Mouse (Mus musculus) megakaryocyte, embryonic 14.5 days (primary cell): Measurements from ENCODE around the gene Btbd19. TPM values are rescaled to one million over a fixed set of nuclear protein-coding genes. Genes with fewer than 3 reads are reported as not detected.

Experiments used
- H3K27me3 ChIP-seq: replicated peaks from 2 replicates; pipeline ENCODE3; 2012; ENCODE audit warnings: inconsistent platforms
- H3K36me3 ChIP-seq: replicated peaks from 2 replicates; pipeline ENCODE3; 2012; ENCODE audit warnings: low read length, inconsistent platforms, mixed read lengths
- H3K4me1 ChIP-seq: 2 replicates; pipeline ENCODE4 v1.6.1; 2012; ENCODE audit warnings: inconsistent platforms
- H3K4me3 ChIP-seq: replicated peaks from 2 replicates; pipeline ENCODE3; 2012; ENCODE audit warnings: moderate library complexity, mild to moderate bottlenecking, inconsistent platforms
- H3K9me3 ChIP-seq: 2 replicates; pipeline ENCODE4 v1.6.1; 2012; ENCODE audit warnings: inconsistent platforms
- FLI1 ChIP-seq: IDR thresholded peaks from 2 replicates; pipeline ENCODE4 v1.6.1; 2012; ENCODE audit warnings: low read length, inconsistent platforms, mixed read lengths
- GATA1 ChIP-seq: IDR thresholded peaks from 3 replicates; pipeline ENCODE4 v1.6.1; 2012; ENCODE audit warnings: mixed read lengths, low read length, inconsistent platforms, borderline replicate concordance
- polyA plus RNA-seq: library from polyadenylated mRNA; stranded (reverse); fragments of >175 nt; gene quantifications from 2 replicates; pipeline ENCODE4 v1.2.3, GENCODE M21; 2012; ENCODE audit warnings: low replicate concordance; ENCODE audit not compliant: insufficient read depth

The Btbd19 gene
- polyA plus RNA-seq, 1 experiment: 12.4 TPM

DNA sequence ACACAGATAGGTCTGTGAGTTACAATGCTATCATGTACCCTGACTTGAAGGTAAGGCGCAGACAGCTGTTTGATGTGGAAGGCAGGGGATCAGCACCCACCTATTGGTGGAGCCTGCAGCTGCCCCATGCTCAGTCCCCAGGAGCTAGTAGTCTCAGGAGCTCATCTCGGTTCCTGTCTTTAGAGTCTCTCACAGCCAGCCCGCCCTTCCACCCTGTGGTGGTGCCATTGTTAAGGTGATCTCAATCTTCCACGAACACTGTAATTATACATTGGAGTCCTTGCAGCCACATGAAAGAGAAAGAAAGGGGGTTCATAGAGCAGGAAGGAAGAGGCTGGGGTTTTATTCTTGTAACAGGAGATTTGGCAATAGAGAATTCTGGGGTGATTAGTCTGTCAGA lies 25.5 kb downstream of the Btbd19 start:
- H3K9me3 ChIP-seq: no peaks in the 10 kb centered on the region
- no peaks in the 10 kb centered on the region for H3K36me3 ChIP-seq
- peaks cover 75% of the 10 kb centered on the region for H3K4me1 ChIP-seq
- H3K4me3 ChIP-seq: no peak overlapping the region
- no peak for TF ChIP-seq FLI1
- TF ChIP-seq GATA1: no peak
- peaks cover 49% of the 10 kb centered on the region for H3K27me3 ChIP-seq

DNA sequence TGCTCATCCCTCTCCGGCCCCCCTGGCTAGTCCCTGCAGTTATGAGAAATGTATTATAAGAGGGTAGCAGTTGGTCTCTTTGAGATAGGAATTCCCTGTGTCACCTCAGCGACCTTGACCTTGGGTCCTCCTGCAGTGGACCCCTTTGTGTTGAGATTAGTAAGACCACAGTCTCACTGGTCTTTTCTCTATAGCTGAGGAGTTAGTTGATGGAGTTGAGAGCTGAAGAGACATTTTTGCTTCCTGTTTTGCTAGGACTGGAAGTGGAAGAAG lies 26.8 kb downstream of the Btbd19 start:
- H3K4me3 ChIP-seq: no peak overlapping the region
- TF ChIP-seq FLI1 (no peak), GATA1 (no peak)
- peaks cover 64% of the 10 kb centered on the region for H3K4me1 ChIP-seq
- H3K9me3 ChIP-seq: no peaks in the 10 kb centered on the region
- H3K36me3 ChIP-seq: no peaks in the 10 kb centered on the region
- peaks cover 43% of the 10 kb centered on the region for H3K27me3 ChIP-seq

DNA sequence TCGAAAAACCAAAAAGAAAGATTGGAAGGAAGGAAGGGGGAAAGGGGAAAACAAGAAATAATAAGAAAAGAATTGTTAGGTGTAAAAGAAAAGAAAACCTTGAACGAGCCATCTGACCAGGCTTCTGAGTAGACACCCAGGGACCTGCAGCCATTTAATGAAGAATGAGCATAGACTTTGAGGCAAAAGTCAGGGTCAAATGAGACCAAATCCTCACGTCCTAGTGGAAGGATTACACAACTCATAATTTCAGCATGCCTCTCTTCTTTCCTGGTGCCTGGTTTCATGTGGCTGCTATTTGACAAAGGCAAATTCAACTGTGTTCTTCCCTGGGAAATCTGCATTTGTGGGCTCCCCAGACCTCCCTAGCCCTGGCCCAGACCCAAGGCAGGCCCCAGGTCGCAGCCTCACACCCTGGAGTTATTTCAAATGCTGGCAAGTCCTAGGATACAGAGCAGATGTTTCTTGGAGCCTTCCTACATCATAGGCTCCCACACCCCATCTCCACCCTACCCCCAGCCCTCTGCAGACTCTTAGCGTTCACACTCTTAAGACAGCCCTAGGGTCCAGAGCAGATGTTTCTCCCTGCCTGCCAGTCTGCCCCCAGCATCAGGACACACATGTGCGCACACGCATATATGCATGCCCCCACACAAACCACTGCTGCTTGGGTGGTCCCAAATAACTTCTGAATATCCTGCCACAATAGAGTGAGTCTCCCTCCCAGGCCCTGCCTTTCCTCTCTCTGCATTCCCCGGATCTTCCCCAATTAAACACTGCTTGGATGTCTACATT lies 27.4 kb downstream of the Btbd19 start:
- Histone ChIP-seq H3K36me3 (no peaks in the 10 kb centered on the region), H3K27me3 (peaks cover 39% of the 10 kb centered on the region), H3K4me1 (peaks cover 59% of the 10 kb centered on the region), H3K9me3 (no peaks in the 10 kb centered on the region), H3K4me3 (no peak overlapping the region)
- TF ChIP-seq FLI1: no peak
- TF ChIP-seq GATA1: no peak

DNA sequence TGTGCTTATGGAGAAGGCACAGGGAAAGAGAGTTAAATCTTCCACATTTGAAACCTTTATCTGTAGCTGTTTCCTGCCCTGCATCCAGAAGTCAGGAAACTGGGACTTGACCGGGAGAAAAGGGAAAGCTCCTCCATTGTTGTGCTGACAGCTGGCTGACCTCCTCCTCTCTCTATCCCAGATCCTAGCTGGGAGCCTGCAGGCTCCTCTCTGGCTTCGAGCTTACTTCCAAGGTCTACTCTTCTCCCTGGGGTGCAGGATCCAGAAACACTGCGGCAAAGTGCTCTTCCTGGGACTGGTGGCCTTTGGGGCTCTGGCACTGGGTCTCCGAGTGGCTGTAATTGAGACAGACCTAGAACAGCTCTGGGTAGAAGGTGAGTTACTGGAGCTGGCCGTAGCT lies 28.9 kb downstream of the Btbd19 start:
- H3K36me3 ChIP-seq: no peaks in the 10 kb centered on the region
- H3K4me3 ChIP-seq: peak overlapping the region; percentile 89
- peaks cover 41% of the 10 kb centered on the region for H3K27me3 ChIP-seq
- H3K4me1 ChIP-seq: peaks cover 52% of the 10 kb centered on the region
- H3K9me3 ChIP-seq: no peaks in the 10 kb centered on the region
- TF ChIP-seq FLI1: no peak
- TF ChIP-seq GATA1: no peak

DNA sequence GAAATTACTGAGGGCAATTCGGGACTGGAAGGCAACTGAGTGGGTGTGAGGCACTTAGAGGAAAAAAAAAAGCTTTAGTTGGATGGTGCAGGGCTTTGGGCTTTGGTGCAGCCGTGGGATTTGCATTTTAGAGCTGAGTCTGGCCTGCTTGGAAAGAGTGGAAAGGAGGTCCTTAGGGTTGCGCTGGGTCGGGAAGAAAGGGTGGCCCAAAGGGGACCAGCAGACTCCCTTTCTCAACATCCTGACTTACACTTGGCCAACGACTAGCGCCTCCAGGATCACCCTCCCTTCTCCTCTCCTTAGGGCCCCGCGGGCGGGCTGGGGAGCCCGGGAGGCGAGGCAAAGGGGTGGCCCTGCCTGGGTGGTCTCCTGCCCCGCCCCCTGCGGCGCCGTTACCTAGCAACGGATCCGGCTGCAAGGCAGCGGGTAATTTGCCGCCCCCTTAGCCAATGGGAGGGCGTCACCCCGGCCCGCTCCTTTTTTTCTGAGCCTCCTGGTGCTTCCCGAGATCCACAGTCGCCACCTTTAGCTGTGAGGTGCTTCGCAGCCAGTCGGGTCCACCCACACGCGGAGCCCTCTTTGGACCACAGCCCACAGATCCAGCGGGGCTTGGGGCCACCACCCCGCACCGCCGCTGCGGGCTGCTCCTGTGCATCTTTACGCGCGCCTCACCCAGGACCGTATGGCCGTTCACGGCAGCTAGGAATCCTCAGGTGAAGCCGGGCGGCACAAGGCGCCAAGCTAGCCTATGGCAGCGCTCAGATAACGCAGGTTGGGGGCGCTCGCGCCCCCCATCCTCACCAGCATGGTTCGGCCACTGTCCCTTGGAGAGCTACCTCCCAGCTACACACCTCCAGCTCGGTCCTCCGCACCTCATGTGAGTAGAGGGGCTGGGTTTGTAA lies 29.7 kb downstream of the Btbd19 start, which contains the start of gene Ptch2:
Gene Ptch2 (plus strand): TSS at position 525 of the 902 bp plus-strand sequence.
- no peak for TF ChIP-seq FLI1
- no peak for TF ChIP-seq GATA1
- H3K36me3 ChIP-seq: no peaks in the 10 kb centered on the region
- peaks cover 41% of the 10 kb centered on the region for H3K27me3 ChIP-seq
- no peaks in the 10 kb centered on the region for H3K9me3 ChIP-seq
- peak within 1 kb of the TSS; percentile 89 for H3K4me3 ChIP-seq
- H3K4me1 ChIP-seq: peaks cover 44% of the 10 kb centered on the region

DNA sequence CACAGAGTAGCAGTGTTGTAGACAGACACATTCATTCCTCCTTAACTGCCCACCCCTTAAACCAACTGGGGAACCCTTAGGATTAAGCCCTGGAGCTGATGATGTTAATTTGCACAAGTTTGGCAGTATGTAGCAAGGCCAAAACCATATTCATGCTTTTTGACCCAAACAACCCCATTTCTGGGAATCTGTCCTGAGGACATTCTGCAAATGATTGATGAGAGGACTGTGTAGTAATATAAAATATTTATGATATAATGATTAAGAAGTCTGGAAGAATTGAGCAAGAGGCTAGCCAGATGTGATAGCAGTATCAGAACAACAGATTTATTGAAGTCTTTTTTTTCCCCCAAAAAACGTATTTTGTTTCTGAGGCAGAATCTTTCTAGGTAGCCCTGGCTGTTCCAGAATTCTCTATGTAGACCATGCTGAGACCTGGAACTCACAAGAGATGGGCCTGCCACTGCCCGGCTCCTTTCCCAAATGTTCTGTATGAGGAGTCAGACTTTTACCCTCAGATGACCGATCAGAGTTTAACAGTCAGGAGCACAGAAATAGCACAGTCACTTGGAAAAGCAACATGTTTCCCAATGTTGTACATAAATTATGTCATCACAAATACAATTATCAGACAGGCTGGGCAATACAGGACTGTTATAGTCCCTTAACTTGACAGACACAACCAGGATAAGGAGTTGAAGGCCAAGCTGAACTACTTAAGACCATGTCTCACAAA lies 30.7 kb downstream of the Btbd19 start:
- H3K36me3 ChIP-seq: no peaks in the 10 kb centered on the region
- H3K4me1 ChIP-seq: peaks cover 43% of the 10 kb centered on the region

DNA sequence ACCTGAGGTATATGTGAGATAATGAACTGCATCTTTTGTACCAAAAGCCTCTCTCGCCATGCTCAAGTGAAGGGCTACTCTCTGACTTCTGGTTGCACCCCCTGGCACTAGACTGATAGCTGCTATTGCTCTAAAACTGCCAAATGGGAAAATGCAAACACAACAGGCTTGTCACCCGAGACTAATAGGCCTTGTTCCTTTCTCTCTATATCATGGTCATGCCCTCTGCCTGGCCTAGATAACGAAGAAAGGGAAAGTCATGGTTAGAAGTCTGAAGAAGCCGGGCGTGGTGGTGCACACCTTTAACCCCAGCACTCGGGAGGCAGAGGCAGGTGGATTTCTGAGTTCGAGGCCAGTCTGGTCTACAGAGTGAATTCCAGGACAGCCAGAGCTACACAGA lies 34.9 kb downstream of the Btbd19 start:
- Histone ChIP-seq H3K9me3 (no peaks in the 10 kb centered on the region), H3K27me3 (peaks cover 13% of the 10 kb centered on the region), H3K36me3 (peaks cover 26% of the 10 kb centered on the region), H3K4me1 (peaks cover 15% of the 10 kb centered on the region), H3K4me3 (no peak overlapping the region)
- TF ChIP-seq GATA1: no peak
- TF ChIP-seq FLI1: no peak

More for the DNA sequence above, 30.7 kb downstream of the Btbd19 start:
- peaks cover 40% of the 10 kb centered on the region for H3K27me3 ChIP-seq
- no peak overlapping the region for H3K4me3 ChIP-seq
- TF ChIP-seq GATA1 (no peak), FLI1 (no peak)
- no peaks in the 10 kb centered on the region for H3K9me3 ChIP-seq

DNA sequence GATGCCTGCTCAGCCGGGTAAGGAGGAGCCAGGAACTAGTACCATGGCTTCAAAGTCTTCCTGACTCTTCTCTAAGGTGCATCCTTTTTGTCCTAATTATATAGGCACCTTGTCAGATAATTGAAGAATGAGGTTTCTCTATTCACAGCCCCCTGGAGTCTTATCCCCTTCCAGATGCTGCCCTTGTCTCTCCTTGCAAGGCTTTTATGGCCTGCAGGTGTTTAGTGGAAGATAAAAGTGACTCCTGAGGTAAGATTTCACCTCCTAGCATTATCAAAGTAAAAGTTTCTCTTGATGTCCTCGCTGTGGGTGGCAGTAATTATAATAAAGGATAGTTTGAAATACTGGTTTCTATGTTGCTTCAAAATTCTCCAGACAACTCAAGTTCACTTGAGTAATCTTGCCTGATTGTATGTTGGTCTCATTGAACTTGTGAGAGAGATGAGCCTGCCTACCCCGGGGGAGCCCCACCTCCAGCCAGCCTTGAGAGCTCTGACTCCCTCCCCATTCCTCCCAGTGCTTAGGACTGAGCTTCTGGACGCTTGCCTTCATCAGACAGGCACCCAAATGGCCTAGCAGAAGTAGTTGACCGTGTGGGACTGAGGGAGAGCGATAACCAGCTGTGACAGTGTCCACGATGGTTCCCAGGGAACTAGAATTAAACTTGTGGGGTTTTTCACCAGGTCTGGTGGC lies 37.4 kb downstream of the Btbd19 start:
- Histone ChIP-seq H3K4me1 (peaks cover 11% of the 10 kb centered on the region), H3K9me3 (no peaks in the 10 kb centered on the region), H3K36me3 (peaks cover 43% of the 10 kb centered on the region), H3K4me3 (no peak overlapping the region), H3K27me3 (peaks cover 2% of the 10 kb centered on the region)
- TF ChIP-seq GATA1 (no peak), FLI1 (no peak)

DNA sequence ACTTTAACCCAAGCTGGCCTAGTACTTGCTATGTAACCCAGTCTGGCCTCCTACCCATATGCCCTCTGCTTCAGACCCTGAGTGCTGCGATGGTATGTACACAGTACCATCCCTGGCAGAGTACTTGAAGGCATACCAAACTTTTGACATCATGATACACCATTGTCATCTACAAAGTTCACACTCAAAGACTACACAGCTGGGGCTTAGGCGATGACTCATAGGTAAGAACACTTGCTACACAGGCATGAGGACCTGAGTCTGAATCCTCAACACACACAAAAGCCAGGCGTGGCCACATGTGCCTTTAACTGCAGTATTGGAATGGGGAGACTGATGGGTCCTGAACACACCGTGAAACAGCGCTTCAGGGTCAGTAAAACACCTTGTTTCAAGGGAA lies 54.3 kb downstream of the Btbd19 start:
- no peaks in the 10 kb centered on the region for H3K9me3 ChIP-seq
- H3K36me3 ChIP-seq: peaks cover 97% of the 10 kb centered on the region
- H3K4me3 ChIP-seq: peak overlapping the region; percentile 20
- no peak for TF ChIP-seq GATA1
- TF ChIP-seq FLI1: no peak
- H3K27me3 ChIP-seq: no peaks in the 10 kb centered on the region
- peaks cover 30% of the 10 kb centered on the region for H3K4me1 ChIP-seq
